ENCODE assay signal across 9 mouse cellular contexts in genomic region chr7:65317418-65317817, GRCm38 (mm10).
DNase-seq lines count a peak whose midpoint lies in the region; ATAC-seq and TF ChIP-seq lines count a peak whose summit lies in the region.
"Had no signal": no experiment of that assay in that cellular context is flagged by ENCODE, and none has a peak within 500 bp of the region (broad histone marks: within the 10 kb centered on the region; RNA-seq: fewer than 3 reads in every experiment).

No protein-coding gene starts in this region.

- DNase-seq in 416B (ENCODE audit: low read depth) = peak; percentile 40
- peak; percentile 48 for DNase-seq in CH12.LX (ENCODE audit: extremely low read depth)
- peak; percentile 16 for DNase-seq in brain, embryonic 18.5 days (ENCODE audit: low read depth, low spot score)
- DNase-seq in kidney, postnatal 0 days (ENCODE audit: low spot score) = peak; percentile 76
- DNase-seq in liver, postnatal 0 days = peak; percentile 65
- DNase-seq in right cerebral cortex, adult 18-20 months = peak; percentile 65

- H3K27ac ChIP-seq in CH12.LX (ENCODE audit: insufficient read depth, low read depth) = no peak overlapping the region
- H3K27ac ChIP-seq in kidney, postnatal 0 days = no peak overlapping the region
- no peak overlapping the region for H3K27ac ChIP-seq in liver, postnatal 0 days (ENCODE audit: low read depth)
- H3K27ac ChIP-seq: stomach, embryonic 15.5 days had no signal

- no peak overlapping the region for H3K9ac ChIP-seq in CH12.LX (ENCODE audit: insufficient read depth, low read depth)
- no peak overlapping the region for H3K9ac ChIP-seq in kidney, postnatal 0 days (ENCODE audit: low read depth, low read length)
- H3K9ac ChIP-seq in liver, postnatal 0 days (replicated peaks) = no peak overlapping the region
- H3K9ac ChIP-seq: stomach, embryonic 15.5 days had no signal

- H3K9me3 ChIP-seq in CH12.LX (replicated peaks; ENCODE audit: low read length) = no peaks in the 10 kb centered on the region
- no peaks in the 10 kb centered on the region for H3K9me3 ChIP-seq in kidney, postnatal 0 days (replicated peaks; ENCODE audit: low read length)
- H3K9me3 ChIP-seq in liver, postnatal 0 days (ENCODE audit: low read length) = no peaks in the 10 kb centered on the region
- H3K9me3 ChIP-seq: stomach, embryonic 15.5 days had no signal

- H3K79me2 ChIP-seq in CH12.LX (replicated peaks; ENCODE audit: control insufficient read depth, extremely low read depth, insufficient read depth, poor library complexity, severe bottlenecking) = no peaks in the 10 kb centered on the region

- H3K36me3 ChIP-seq in CH12.LX (replicated peaks in 1 of 2; ENCODE audit: control insufficient read depth in 1 of 2, insufficient read depth in 1 of 2, low read length in 1 of 2) = no peaks in the 10 kb centered on the region
- peaks cover 56% of the 10 kb centered on the region for H3K36me3 ChIP-seq in kidney, postnatal 0 days (ENCODE audit: insufficient read depth, low read length)
- H3K36me3 ChIP-seq in liver, postnatal 0 days (replicated peaks; ENCODE audit: insufficient read depth, low read length) = peaks cover 25% of the 10 kb centered on the region

- peak; percentile 65 to 94 for TF ChIP-seq CTCF in CH12.LX (conservative IDR thresholded peaks at IDR 0.05 in 1 of 2, IDR thresholded peaks at IDR 0.05 in 1 of 2; ENCODE audit: low read depth in 2 of 2, low read length in 2 of 2)
- peak; percentile 92 for TF ChIP-seq CTCF in kidney, postnatal 0 days (IDR thresholded peaks at IDR 0.05; ENCODE audit: low read depth)
- peak; percentile 93 for TF ChIP-seq CTCF in liver, postnatal 0 days (IDR thresholded peaks at IDR 0.05; ENCODE audit: low read depth)

- H3K4me2 ChIP-seq in CH12.LX (ENCODE audit: insufficient read depth, low read depth, poor library complexity, severe bottlenecking) = no peak overlapping the region
- H3K4me2 ChIP-seq in kidney, postnatal 0 days (ENCODE audit: low read length) = no peak overlapping the region
- no peak overlapping the region for H3K4me2 ChIP-seq in liver, postnatal 0 days (ENCODE audit: low read depth, low read length)
- H3K4me2 ChIP-seq: stomach, embryonic 15.5 days had no signal

- WGBS in kidney, postnatal 0 days = 37% methylated on average over 5 of the region's 5 CpGs
- 34% methylated on average over 5 of the region's 5 CpGs for WGBS in liver, postnatal 0 days (ENCODE audit: insufficient replicate concordance)

- TF ChIP-seq POLR2A in CH12.LX (IDR thresholded peaks at IDR 0.05; ENCODE audit: low read depth, low read length) = no peak

- dilution Hi-C loops in CH12.LX (cut with MboI; ENCODE audit: extremely low pct_ligation_motif_present, extremely low pct_unique_long_range_greater_than_20kb, low sequenced_read_pairs) = no loop called here

- H3K4me1 ChIP-seq in CH12.LX (ENCODE audit: control insufficient read depth in 1 of 2, insufficient read depth in 2 of 2) = no peaks in the 10 kb centered on the region
- no peaks in the 10 kb centered on the region for H3K4me1 ChIP-seq in kidney, postnatal 0 days (replicated peaks; ENCODE audit: insufficient read depth, low read length)
- no peaks in the 10 kb centered on the region for H3K4me1 ChIP-seq in liver, postnatal 0 days (ENCODE audit: insufficient read depth)
- H3K4me1 ChIP-seq: stomach, embryonic 15.5 days had no signal

- no peak for TF ChIP-seq EP300 in CH12.LX (IDR thresholded peaks at IDR 0.05; ENCODE audit: low read length)
- TF ChIP-seq EP300 in liver, postnatal 0 days (IDR thresholded peaks at IDR 0.05; ENCODE audit: low read depth) = no peak

- H3K27me3 ChIP-seq in CH12.LX (replicated peaks) = peaks cover 2% of the 10 kb centered on the region
- H3K27me3 ChIP-seq in kidney, postnatal 0 days (ENCODE audit: insufficient read depth, low read length) = no peaks in the 10 kb centered on the region
- no peaks in the 10 kb centered on the region for H3K27me3 ChIP-seq in liver, postnatal 0 days (ENCODE audit: insufficient read depth, low read length)
- H3K27me3 ChIP-seq: stomach, embryonic 15.5 days had no signal

- TF ChIP-seq RAD21 in CH12.LX (IDR thresholded peaks at IDR 0.05; ENCODE audit: low read depth, low read length) = peak; percentile 35

- no peak overlapping the region for H3K4me3 ChIP-seq in CH12.LX (replicated peaks in 1 of 3; ENCODE audit: low read depth in 2 of 3, low read length in 2 of 3, poor library complexity in 1 of 3)
- H3K4me3 ChIP-seq in kidney, postnatal 0 days (replicated peaks; ENCODE audit: low read depth, low read length) = no peak overlapping the region
- no peak overlapping the region for H3K4me3 ChIP-seq in liver, postnatal 0 days (ENCODE audit: low read depth, low read length)
- H3K4me3 ChIP-seq: stomach, embryonic 15.5 days had no signal

- ATAC-seq in erythroblast, adult 5-6 weeks (replicated peaks; ENCODE audit: low FRiP score, poor library complexity, severe bottlenecking) = peak; percentile 72; the same call in 1 of the 2 replicates
- ATAC-seq in kidney, postnatal 0 days (replicated peaks; ENCODE audit: low FRiP score, low read depth) = no peak
- no peak for ATAC-seq in liver, postnatal 0 days
- ATAC-seq in inflammation-experienced regulatory T-cells, adult 6 months = no peak

- in situ Hi-C loops in CH12.LX (cut with MboI; ENCODE audit: low pct_ligation_motif_present, low pct_unique_long_range_greater_than_20kb, low sequenced_read_pairs) = no loop called here

TF ChIP-seq in CH12.LX, 34 proteins besides CTCF, POLR2A, EP300 and RAD21:
- no peak for TF ChIP-seq MEF2A (IDR thresholded peaks at IDR 0.05; ENCODE audit: borderline replicate concordance, low read depth, low read length)
- TF ChIP-seq SMC3 (IDR thresholded peaks at IDR 0.05; ENCODE audit: low read depth, low read length) = peak; percentile 33

Comparison
In these comparisons a context has a peak if more than half of its experiments do, and no peak if none do; other contexts are left out.
1. DNase-seq: peak in every context shown above with its lines; median percentile 76 in kidney, postnatal 0 days; 65 in liver, postnatal 0 days; 65 in right cerebral cortex, adult 18-20 months; 48 in CH12.LX; 40 in 416B; 16 in brain, embryonic 18.5 days.